Mouse (Mus musculus) liver, embryonic 12.5 days (tissue): ENCODE data around the gene Muc5b. TPM values are rescaled to one million over a fixed set of nuclear protein-coding genes. Genes with fewer than 3 reads are reported as not detected.
"Not testable (repeated sequence)": the region's sequence is repeated elsewhere in the genome, so short reads cannot be mapped to it uniquely, and the experiment has no call there.

ENCODE experiments used
- ATAC-seq: fragments of 200-750 bp; cut with Nextera tagmentation; 2 replicates; pipeline ENCODE4 v1.8.0; 2017; ENCODE audit warnings: moderate number of reproducible peaks, mild to moderate bottlenecking, moderate library complexity
- H3K27ac ChIP-seq: fragments of 300-500 bp; sonication (generic); 2 replicates; pipeline ENCODE4 v1.5.1; 2016; ENCODE audit warnings: mild to moderate bottlenecking
- H3K27me3 ChIP-seq: fragments of 300-500 bp; sonication (generic); replicated peaks from 2 replicates; pipeline ENCODE4 v1.6.1; 2016; ENCODE audit warnings: mild to moderate bottlenecking, moderate library complexity
- H3K36me3 ChIP-seq: fragments of 300-500 bp; sonication (generic); 2 replicates; pipeline ENCODE4 v1.6.1; 2016; ENCODE audit warnings: mild to moderate bottlenecking, moderate library complexity
- H3K4me1 ChIP-seq: fragments of 300-500 bp; sonication (generic); 2 replicates; pipeline ENCODE4 v1.6.1; 2016
- H3K4me2 ChIP-seq: fragments of 300-500 bp; sonication (generic); 2 replicates; pipeline ENCODE4 v1.6.1; 2016; ENCODE audit warnings: mild to moderate bottlenecking, moderate library complexity
- H3K4me3 ChIP-seq: fragments of 300-500 bp; sonication (generic); 2 replicates; pipeline ENCODE4 v1.5.1; 2016; ENCODE audit warnings: mild to moderate bottlenecking, moderate library complexity
- H3K9ac ChIP-seq: fragments of 300-500 bp; sonication (generic); 2 replicates; pipeline ENCODE4 v1.6.1; 2016; ENCODE audit warnings: mild to moderate bottlenecking, moderate library complexity
- H3K9me3 ChIP-seq: fragments of 300-500 bp; sonication (generic); replicated peaks from 2 replicates; pipeline ENCODE4 v1.6.1; 2016; ENCODE audit warnings: mild to moderate bottlenecking, moderate library complexity
- WGBS: fragments of 180-500 bp; shearing (Covaris S2); methylation state at CpG from one replicate; pipeline ENCODE4 v1.1.7; 2016; ENCODE audit not compliant: insufficient replicate concordance; 5-methylcytosine and 5-hydroxymethylcytosine counted together
- polyA plus RNA-seq: library from polyadenylated mRNA; unstranded; fragments of >200 nt; fragmentation: Nextera tagmentation; extraction: Ambion mirVana; gene quantifications from 2 replicates; pipeline ENCODE4 v1.2.1, GENCODE M21; 2016

Muc5b gene
- 0.01 TPM in 1 of 2 replicates, not detected in the other for polyA plus RNA-seq

GRCm38 (mm10) chr7:141838779-141839178 is at the start of gene Muc5b:
Gene Muc5b, plus strand, starts transcription at chr7:141839070.
- 40% methylated on average over 5 of the region's 5 CpGs for WGBS
- Histone ChIP-seq H3K4me1 (peaks cover 9% of the 10 kb centered on the region; the same call in 1 of the 2 replicates), H3K9ac (no peak within 1 kb of the TSS), H3K4me3 (no peak within 1 kb of the TSS), H3K27ac (no peak within 1 kb of the TSS), H3K9me3 (no peaks in the 10 kb centered on the region), H3K4me2 (no peak within 1 kb of the TSS), H3K36me3 (no peaks in the 10 kb centered on the region), H3K27me3 (peaks cover 23% of the 10 kb centered on the region)
- 0 out of 2 replicates have a peak, but pooled peaks have one; percentile 32 for ATAC-seq

GRCm38 (mm10) chr7:141794251-141794650 is 44.6 kb upstream of the Muc5b start:
- Histone ChIP-seq H3K4me3 (no peak overlapping the region), H3K36me3 (no peaks in the 10 kb centered on the region), H3K4me1 (no peaks in the 10 kb centered on the region), H3K9me3 (peaks cover 11% of the 10 kb centered on the region), H3K4me2 (no peak overlapping the region), H3K9ac (no peak overlapping the region), H3K27me3 (peaks cover 7% of the 10 kb centered on the region), H3K27ac (no peak overlapping the region)
- no peak for ATAC-seq
- WGBS = 64% methylated on average over 1 of the region's 1 CpGs

GRCm38 (mm10) chr7:141803206-141803605 is 35.7 kb upstream of the Muc5b start:
- ATAC-seq = no peak
- peaks cover under 1% of the 10 kb centered on the region; the same call in 1 of the 2 replicates for H3K9me3 ChIP-seq
- no peaks in the 10 kb centered on the region for H3K36me3 ChIP-seq
- no peaks in the 10 kb centered on the region for H3K4me1 ChIP-seq
- H3K9ac ChIP-seq = no peak overlapping the region
- no peak overlapping the region for H3K4me2 ChIP-seq
- H3K4me3 ChIP-seq = no peak overlapping the region
- no peak overlapping the region for H3K27ac ChIP-seq
- 71% methylated on average over 7 of the region's 7 CpGs for WGBS
- H3K27me3 ChIP-seq = peaks cover 16% of the 10 kb centered on the region; the same call in 1 of the 2 replicates

- no peaks in the 10 kb centered on the region for H3K36me3 ChIP-seq
- no peak overlapping the region for H3K27ac ChIP-seq
- no peak overlapping the region for H3K9ac ChIP-seq
- ATAC-seq = no peak
- no peak overlapping the region for H3K4me2 ChIP-seq
- 72% methylated on average over 7 of the region's 7 CpGs for WGBS
- no peaks in the 10 kb centered on the region for H3K4me1 ChIP-seq
- H3K4me3 ChIP-seq = no peak overlapping the region
- H3K9me3 ChIP-seq = no peaks in the 10 kb centered on the region
- H3K27me3 ChIP-seq = peaks cover 16% of the 10 kb centered on the region; the same call in 1 of the 2 replicates
Measured at GRCm38 (mm10) chr7:141805384-141805783, 33.5 kb upstream of the Muc5b start.

- ATAC-seq, H3K9ac ChIP-seq, H3K4me3 ChIP-seq, H3K9me3 ChIP-seq, H3K4me2 ChIP-seq, H3K27ac ChIP-seq, H3K36me3 ChIP-seq, H3K4me1 ChIP-seq: not testable (repeated sequence)
- peaks cover 24% of the 10 kb centered on the region; the same call in 1 of the 2 replicates for H3K27me3 ChIP-seq
- whole genome bisulfite sequencing = no CpG with 5 or more reads among the region's 4 CpGs
Measured at GRCm38 (mm10) chr7:141807823-141808222, 31.0 kb upstream of the Muc5b start.

GRCm38 (mm10) chr7:141809933-141810332 is 28.9 kb upstream of the Muc5b start:
- H3K4me3 ChIP-seq, H3K9ac ChIP-seq, H3K27ac ChIP-seq, ATAC-seq, H3K4me2 ChIP-seq, H3K36me3 ChIP-seq, H3K4me1 ChIP-seq, H3K9me3 ChIP-seq: not testable (repeated sequence)
- H3K27me3 ChIP-seq = 0 out of 2 replicates have a peak, but pooled peaks cover 20% of the 10 kb centered on the region
- no CpG with 5 or more reads among the region's 4 CpGs for WGBS

- 57% methylated on average over 4 of the region's 4 CpGs for WGBS
- H3K4me2 ChIP-seq = no peak overlapping the region
- no peak overlapping the region for H3K9ac ChIP-seq
- H3K4me1 ChIP-seq = no peaks in the 10 kb centered on the region
- ATAC-seq = no peak
- 0 out of 2 replicates have a peak, but pooled peaks cover 12% of the 10 kb centered on the region for H3K27me3 ChIP-seq
- H3K4me3 ChIP-seq = no peak overlapping the region
- no peaks in the 10 kb centered on the region for H3K9me3 ChIP-seq
- no peak overlapping the region for H3K27ac ChIP-seq
- H3K36me3 ChIP-seq = no peaks in the 10 kb centered on the region
Measured at GRCm38 (mm10) chr7:141813321-141813720, 25.5 kb upstream of the Muc5b start.

- Histone ChIP-seq H3K4me3 (no peak overlapping the region), H3K4me1 (no peaks in the 10 kb centered on the region), H3K27ac (no peak overlapping the region), H3K27me3 (0 out of 2 replicates have a peak, but pooled peaks cover 12% of the 10 kb centered on the region), H3K36me3 (no peaks in the 10 kb centered on the region), H3K9me3 (no peaks in the 10 kb centered on the region), H3K4me2 (no peak overlapping the region), H3K9ac (no peak overlapping the region)
- 69% methylated on average over 4 of the region's 4 CpGs for WGBS
- no peak for ATAC-seq
Measured at GRCm38 (mm10) chr7:141815361-141815760, 23.5 kb upstream of the Muc5b start.

GRCm38 (mm10) chr7:141817355-141818075 is 21.4 kb upstream of the Muc5b start:
- 66% methylated on average over 11 of the region's 11 CpGs for WGBS
- Histone ChIP-seq H3K36me3 (no peaks in the 10 kb centered on the region), H3K4me2 (no peak overlapping the region), H3K4me1 (no peaks in the 10 kb centered on the region), H3K27ac (no peak overlapping the region), H3K9ac (no peak overlapping the region), H3K9me3 (no peaks in the 10 kb centered on the region), H3K27me3 (peaks cover 17% of the 10 kb centered on the region; the same call in 1 of the 2 replicates), H3K4me3 (no peak overlapping the region)
- no peak for ATAC-seq

GRCm38 (mm10) chr7:141818267-141818666 is 20.6 kb upstream of the Muc5b start:
- WGBS = 69% methylated on average over 3 of the region's 3 CpGs
- no peak for ATAC-seq
- H3K9me3 ChIP-seq = no peaks in the 10 kb centered on the region
- no peak overlapping the region for H3K4me3 ChIP-seq
- H3K4me1 ChIP-seq = no peaks in the 10 kb centered on the region
- H3K9ac ChIP-seq = no peak overlapping the region
- no peak overlapping the region for H3K27ac ChIP-seq
- no peaks in the 10 kb centered on the region for H3K36me3 ChIP-seq
- H3K27me3 ChIP-seq = peaks cover 17% of the 10 kb centered on the region; the same call in 1 of the 2 replicates
- H3K4me2 ChIP-seq = no peak overlapping the region

- WGBS = 53% methylated on average over 4 of the region's 4 CpGs
- H3K36me3 ChIP-seq = no peaks in the 10 kb centered on the region
- H3K4me2 ChIP-seq = no peak overlapping the region
- no peak for ATAC-seq
- no peaks in the 10 kb centered on the region for H3K9me3 ChIP-seq
- H3K4me3 ChIP-seq = no peak overlapping the region
- H3K27ac ChIP-seq = no peak overlapping the region
- H3K4me1 ChIP-seq = no peaks in the 10 kb centered on the region
- H3K27me3 ChIP-seq = peaks cover 22% of the 10 kb centered on the region
- no peak overlapping the region for H3K9ac ChIP-seq
Measured at GRCm38 (mm10) chr7:141822582-141823261, 16.1 kb upstream of the Muc5b start.

- WGBS = 64% methylated on average over 6 of the region's 6 CpGs
- Histone ChIP-seq H3K27ac (no peak overlapping the region), H3K4me3 (no peak overlapping the region), H3K36me3 (no peaks in the 10 kb centered on the region), H3K4me2 (no peak overlapping the region), H3K27me3 (peaks cover 26% of the 10 kb centered on the region), H3K9me3 (no peaks in the 10 kb centered on the region), H3K9ac (no peak overlapping the region), H3K4me1 (no peaks in the 10 kb centered on the region)
- ATAC-seq = no peak
Measured at GRCm38 (mm10) chr7:141823699-141824098, 15.2 kb upstream of the Muc5b start.
